Mouse (Mus musculus) forebrain, embryonic 11.5 days (tissue): ENCODE results near the gene Gan. TPM values are rescaled to one million over a fixed set of nuclear protein-coding genes. Genes with fewer than 3 reads are reported as not detected.

ENCODE experiments used
- ATAC-seq: fragments of 200-750 bp; cut with Nextera tagmentation; replicated peaks from 2 replicates; pipeline ENCODE4 v1.8.0; 2017; ENCODE audit warnings: moderate TSS enrichment; ENCODE audit not compliant: low FRiP score
- DNase-seq: peaks from one replicate; pipeline ENCODE4 v3.0.0-alpha.2; 2017; ENCODE audit warnings: low spot score
- H3K27ac ChIP-seq: fragments of 300-500 bp; sonication (generic); 2 replicates; pipeline ENCODE4 v1.5.1; 2014; ENCODE audit warnings: low read depth, low read length
- H3K27me3 ChIP-seq: fragments of 300-500 bp; sonication (generic); 2 replicates; pipeline ENCODE4 v1.6.1; 2014; ENCODE audit warnings: mild to moderate bottlenecking, low read length, mixed read lengths; ENCODE audit not compliant: control insufficient read depth, insufficient read depth
- H3K36me3 ChIP-seq: fragments of 300-500 bp; sonication (generic); 2 replicates; pipeline ENCODE4 v1.6.1; 2014; ENCODE audit warnings: mild to moderate bottlenecking, low read length, moderate library complexity, mixed read lengths; ENCODE audit not compliant: control insufficient read depth, insufficient read depth
- H3K4me1 ChIP-seq: fragments of 300-500 bp; sonication (generic); replicated peaks from 2 replicates; pipeline ENCODE4 v1.6.1; 2014; ENCODE audit warnings: low read length, mixed read lengths; ENCODE audit not compliant: control insufficient read depth, insufficient read depth
- H3K4me2 ChIP-seq: fragments of 300-500 bp; sonication (generic); 2 replicates; pipeline ENCODE4 v1.6.1; 2014; ENCODE audit warnings: low read depth, mild to moderate bottlenecking, low read length, moderate library complexity, mixed read lengths; ENCODE audit not compliant: severe bottlenecking
- H3K4me3 ChIP-seq: fragments of 300-500 bp; sonication (generic); 2 replicates; pipeline ENCODE4 v1.5.1; 2014; ENCODE audit warnings: low read depth, low read length
- H3K9ac ChIP-seq: fragments of 300-500 bp; sonication (generic); 2 replicates; pipeline ENCODE4 v1.6.1; 2014; ENCODE audit warnings: low read length
- H3K9me3 ChIP-seq: fragments of 300-500 bp; sonication (generic); 2 replicates; pipeline ENCODE4 v1.6.1; 2016; ENCODE audit warnings: low read length, mixed read lengths; ENCODE audit not compliant: control insufficient read depth
- WGBS: fragments of 180-500 bp; shearing (Covaris S2); extraction: QIAGEN DNeasy Blood & Tissue Kit; methylation state at CpG from one replicate; pipeline ENCODE4 v1.1.7; 2014; 5-methylcytosine and 5-hydroxymethylcytosine counted together
- polyA plus RNA-seq: library from polyadenylated mRNA; unstranded; fragments of >200 nt; fragmentation: Nextera tagmentation; extraction: Ambion mirVana; gene quantifications from 2 replicates; pipeline ENCODE4 v1.2.1, GENCODE M21; 2014

The Gan gene
- polyA plus RNA-seq, 1 experiment from 2014 or later = 3.4 TPM

DNA sequence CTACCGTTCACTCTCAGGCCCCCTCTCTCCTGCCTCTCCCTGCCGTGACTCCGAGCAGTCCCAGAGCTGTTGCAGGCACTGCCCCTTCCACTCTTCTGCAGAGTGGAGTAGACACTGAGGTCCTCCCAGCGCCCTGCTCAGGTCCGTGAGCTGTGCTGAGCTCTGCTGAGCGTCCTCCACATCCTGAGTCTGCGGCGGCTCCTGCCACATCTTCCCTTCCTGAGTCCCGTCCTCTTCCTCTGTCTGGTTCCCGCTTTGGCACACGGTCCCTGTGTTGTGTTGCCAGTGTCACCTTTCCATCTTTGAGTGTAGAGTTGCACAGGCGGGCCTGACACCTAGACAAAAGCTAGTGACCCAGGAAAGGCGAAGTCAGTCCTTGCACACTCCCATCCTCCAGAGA lies 42.4 kb downstream of the Gan start:
- DNase-seq = no peak
- H3K36me3 ChIP-seq = no peaks in the 10 kb centered on the region; the same call in 1 of the 2 replicates
- no peak for ATAC-seq
- no peaks in the 10 kb centered on the region for H3K27me3 ChIP-seq
- H3K4me1 ChIP-seq = no peaks in the 10 kb centered on the region
- H3K9ac ChIP-seq = no peak overlapping the region
- no peak overlapping the region for H3K4me3 ChIP-seq
- H3K9me3 ChIP-seq = no peaks in the 10 kb centered on the region
- H3K27ac ChIP-seq = no peak overlapping the region
- no peak overlapping the region for H3K4me2 ChIP-seq
- 79% methylated on average over 13 of the region's 13 CpGs for WGBS

DNA sequence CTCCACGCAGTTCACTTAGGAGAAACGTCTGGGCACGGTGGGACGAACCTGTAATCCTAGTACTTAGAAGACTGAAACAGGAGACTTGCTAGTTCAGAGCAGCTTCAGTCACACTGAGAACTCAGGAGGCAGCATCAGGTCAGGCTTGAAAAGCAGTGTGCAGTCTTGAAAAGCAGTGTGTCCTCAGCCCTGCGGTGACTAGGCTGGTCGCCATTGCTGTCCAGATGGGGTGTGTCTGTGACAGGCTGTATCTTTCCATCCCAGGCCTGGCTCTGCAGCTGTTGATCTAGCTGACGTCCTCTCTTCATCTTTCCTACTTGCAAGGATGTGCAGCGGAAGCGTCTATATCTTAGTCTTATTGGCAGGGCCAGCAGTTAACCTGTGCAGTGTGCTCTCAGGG lies 42.9 kb downstream of the Gan start:
- 89% methylated on average over 9 of the region's 9 CpGs for WGBS
- Histone ChIP-seq H3K36me3 (no peaks in the 10 kb centered on the region; the same call in 1 of the 2 replicates), H3K4me3 (no peak overlapping the region)

DNA sequence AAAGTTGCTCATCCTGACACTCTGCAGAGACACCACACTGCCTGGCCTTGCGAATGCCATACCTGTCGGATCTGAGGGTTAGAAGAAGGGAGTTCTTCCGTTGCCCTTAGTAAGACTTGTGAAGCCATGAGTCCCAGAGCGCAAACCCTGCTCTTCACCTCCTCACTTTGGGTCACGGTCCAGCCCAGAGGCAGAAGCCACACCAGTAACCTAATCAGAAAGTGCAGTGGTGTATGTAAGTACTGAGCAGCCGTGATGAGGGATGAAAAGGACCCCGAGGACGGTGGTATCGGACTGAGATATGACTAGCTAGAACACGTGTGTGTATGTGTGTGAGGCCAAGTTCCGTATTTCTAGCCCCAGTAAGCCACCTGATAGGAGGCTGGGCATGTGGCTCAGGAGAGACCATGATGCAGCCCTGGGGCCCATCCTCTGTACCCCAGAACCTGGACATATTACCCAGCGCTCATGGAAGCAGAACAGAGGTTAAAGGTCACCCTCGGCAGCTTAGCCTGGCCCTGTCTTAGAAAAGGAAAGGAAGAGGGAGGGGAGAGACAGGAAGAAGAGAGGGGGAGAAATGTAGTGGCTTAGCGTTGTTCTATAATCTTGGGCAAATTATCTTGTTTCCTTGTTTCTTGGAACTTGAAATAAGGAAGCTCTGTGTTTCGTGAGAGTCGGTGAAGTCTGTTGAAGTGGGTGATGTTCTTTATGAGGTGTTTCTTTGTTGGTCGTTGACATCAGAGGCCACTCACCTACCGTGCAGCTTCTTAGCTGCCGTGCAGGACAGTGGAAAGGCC lies 43.5 kb downstream of the Gan start:
- H3K9me3 ChIP-seq = no peaks in the 10 kb centered on the region
- WGBS = 83% methylated on average over 19 of the region's 19 CpGs
- no peak overlapping the region for H3K9ac ChIP-seq
- H3K27ac ChIP-seq = no peak overlapping the region
- DNase-seq (no peak), ATAC-seq (no peak)
- H3K36me3 ChIP-seq = no peaks in the 10 kb centered on the region; the same call in 1 of the 2 replicates
- H3K4me3 ChIP-seq = no peak overlapping the region
- no peaks in the 10 kb centered on the region for H3K4me1 ChIP-seq
- H3K27me3 ChIP-seq = no peaks in the 10 kb centered on the region
- H3K4me2 ChIP-seq = no peak overlapping the region

More for the DNA sequence above, 42.9 kb downstream of the Gan start:
- H3K4me1 ChIP-seq = no peaks in the 10 kb centered on the region
- DNase-seq (no peak), ATAC-seq (no peak)
- no peak overlapping the region for H3K27ac ChIP-seq
- no peak overlapping the region for H3K4me2 ChIP-seq
- no peak overlapping the region for H3K9ac ChIP-seq
- no peaks in the 10 kb centered on the region for H3K9me3 ChIP-seq
- no peaks in the 10 kb centered on the region for H3K27me3 ChIP-seq

DNA sequence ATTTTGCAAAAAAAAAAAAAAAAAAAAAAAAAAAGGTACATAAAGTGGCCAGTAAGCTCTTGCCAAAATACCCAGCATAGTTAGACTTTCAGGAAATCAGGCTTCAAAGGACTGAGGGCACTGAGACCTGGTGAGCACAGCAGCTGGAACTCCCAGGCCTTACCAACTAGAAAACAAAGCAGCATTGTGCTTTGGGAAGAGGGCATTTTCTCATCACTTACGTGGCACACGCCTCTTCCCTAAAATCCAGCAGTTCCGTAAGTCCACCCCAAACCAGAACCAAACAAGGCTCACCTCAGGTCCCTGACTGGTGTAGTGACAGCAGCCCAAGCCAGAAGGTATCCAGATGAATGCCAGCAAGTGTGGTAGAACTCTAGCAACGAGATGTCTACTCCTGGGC lies 45.1 kb downstream of the Gan start:
- Histone ChIP-seq H3K4me1 (no peaks in the 10 kb centered on the region), H3K27me3 (no peaks in the 10 kb centered on the region), H3K4me3 (no peak overlapping the region), H3K9ac (no peak overlapping the region), H3K4me2 (no peak overlapping the region), H3K36me3 (no peaks in the 10 kb centered on the region; the same call in 1 of the 2 replicates), H3K27ac (no peak overlapping the region), H3K9me3 (no peaks in the 10 kb centered on the region)
- DNase-seq (no peak), ATAC-seq (no peak)
- WGBS = 92% methylated on average over 4 of the region's 4 CpGs

DNA sequence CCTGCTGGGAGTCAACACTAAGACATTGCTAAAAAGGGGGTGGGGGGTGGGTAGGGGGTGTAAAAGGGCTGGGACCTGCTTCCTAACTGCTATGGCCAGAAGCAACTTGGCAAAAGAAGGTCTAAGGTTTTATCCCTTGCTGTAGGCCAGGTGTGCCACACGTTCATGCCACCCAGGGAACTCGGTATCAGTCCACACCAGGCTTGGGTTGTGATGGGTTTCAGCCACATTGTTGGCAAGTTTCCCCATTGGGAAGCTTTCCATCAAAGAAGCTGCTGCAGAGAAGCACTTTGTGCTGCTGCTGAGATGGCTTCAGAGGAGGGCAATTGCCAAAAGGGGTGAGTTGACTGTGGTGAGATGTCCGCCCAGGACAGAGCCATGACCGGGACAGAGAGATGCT lies 47.9 kb downstream of the Gan start:
- no peak overlapping the region for H3K4me2 ChIP-seq
- no peaks in the 10 kb centered on the region for H3K4me1 ChIP-seq
- no peak overlapping the region for H3K4me3 ChIP-seq
- DNase-seq (no peak), ATAC-seq (no peak)
- H3K27me3 ChIP-seq = no peaks in the 10 kb centered on the region
- no peaks in the 10 kb centered on the region; the same call in 1 of the 2 replicates for H3K36me3 ChIP-seq
- no peak overlapping the region for H3K27ac ChIP-seq
- no peaks in the 10 kb centered on the region for H3K9me3 ChIP-seq
- no peak overlapping the region for H3K9ac ChIP-seq
- WGBS = 94% methylated on average over 4 of the region's 4 CpGs

DNA sequence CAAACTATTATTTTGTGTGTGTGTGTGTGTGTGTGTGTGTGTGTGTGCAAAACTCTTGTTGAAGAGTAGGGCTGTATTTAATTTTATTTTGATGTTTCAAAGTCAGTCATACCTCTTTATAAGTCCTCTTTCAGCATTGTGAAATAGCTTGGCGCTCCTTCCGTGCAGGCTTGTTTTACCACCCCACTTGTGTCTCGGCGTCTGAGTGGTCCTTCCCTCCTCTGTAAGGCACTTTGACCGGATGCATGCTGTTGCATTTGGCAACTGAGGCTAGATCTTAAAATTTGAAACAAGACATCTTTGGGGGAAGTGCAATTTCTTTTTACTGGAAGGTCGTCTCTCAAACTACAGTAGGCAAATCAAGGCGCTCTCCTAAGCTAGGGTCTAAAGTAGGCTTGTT lies 48.7 kb downstream of the Gan start:
- Histone ChIP-seq H3K9me3 (no peaks in the 10 kb centered on the region), H3K27me3 (no peaks in the 10 kb centered on the region), H3K36me3 (no peaks in the 10 kb centered on the region; the same call in 1 of the 2 replicates), H3K4me2 (no peak overlapping the region), H3K9ac (no peak overlapping the region), H3K4me1 (no peaks in the 10 kb centered on the region), H3K27ac (no peak overlapping the region), H3K4me3 (no peak overlapping the region)
- 96% methylated on average over 7 of the region's 7 CpGs for WGBS
- DNase-seq (no peak), ATAC-seq (no peak)

DNA sequence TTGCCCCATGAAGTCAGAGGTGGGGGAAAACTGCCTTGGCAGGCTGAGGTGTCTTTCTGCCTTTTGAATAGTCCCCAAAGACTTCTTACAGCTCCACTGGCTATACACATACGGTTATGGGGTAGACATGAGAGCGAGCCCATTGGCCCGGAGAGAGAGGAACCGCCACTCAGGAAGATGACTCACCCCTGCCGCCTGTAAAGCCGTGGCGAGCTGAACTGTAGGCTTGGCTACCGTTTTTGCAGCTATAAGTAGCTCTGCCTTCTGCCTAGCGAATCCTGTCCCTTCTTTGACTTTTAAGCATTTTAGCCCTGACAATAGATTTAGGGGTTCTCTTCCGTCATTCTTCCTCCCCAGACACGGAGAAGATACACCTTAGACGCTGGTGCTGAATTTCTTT lies 51.2 kb downstream of the Gan start:
- Histone ChIP-seq H3K4me2 (no peak overlapping the region), H3K9ac (no peak overlapping the region), H3K4me1 (no peaks in the 10 kb centered on the region), H3K27me3 (no peaks in the 10 kb centered on the region), H3K9me3 (no peaks in the 10 kb centered on the region), H3K36me3 (no peaks in the 10 kb centered on the region; the same call in 1 of the 2 replicates), H3K27ac (no peak overlapping the region), H3K4me3 (no peak overlapping the region)
- ATAC-seq (no peak), DNase-seq (no peak)
- WGBS = 93% methylated on average over 12 of the region's 12 CpGs

DNA sequence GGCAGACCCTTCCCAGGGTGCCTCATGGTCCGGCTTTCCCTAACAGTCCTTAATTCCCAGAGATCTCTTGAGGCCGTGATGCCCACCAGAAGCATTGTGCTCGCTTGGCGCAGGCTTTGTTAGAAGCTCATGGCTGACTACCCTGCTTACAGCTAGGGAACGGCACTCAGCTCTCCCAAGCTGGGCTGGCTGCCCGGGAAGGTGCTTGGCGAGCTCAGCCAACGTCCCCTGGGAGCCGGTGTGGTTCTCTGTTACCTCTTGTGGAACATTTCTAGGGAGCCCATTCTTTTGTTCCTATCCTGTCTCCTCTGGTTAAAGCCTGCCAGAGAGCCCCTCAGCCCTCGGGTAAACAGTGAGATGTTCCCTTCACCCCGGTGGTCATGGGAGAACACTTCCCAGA lies 54.2 kb downstream of the Gan start:
- Histone ChIP-seq H3K27ac (no peak overlapping the region), H3K4me1 (no peaks in the 10 kb centered on the region), H3K36me3 (no peaks in the 10 kb centered on the region), H3K4me3 (no peak overlapping the region), H3K27me3 (no peaks in the 10 kb centered on the region), H3K9ac (no peak overlapping the region), H3K4me2 (no peak overlapping the region), H3K9me3 (no peaks in the 10 kb centered on the region)
- no peak for DNase-seq
- no peak for ATAC-seq
- 90% methylated on average over 11 of the region's 11 CpGs for WGBS

DNA sequence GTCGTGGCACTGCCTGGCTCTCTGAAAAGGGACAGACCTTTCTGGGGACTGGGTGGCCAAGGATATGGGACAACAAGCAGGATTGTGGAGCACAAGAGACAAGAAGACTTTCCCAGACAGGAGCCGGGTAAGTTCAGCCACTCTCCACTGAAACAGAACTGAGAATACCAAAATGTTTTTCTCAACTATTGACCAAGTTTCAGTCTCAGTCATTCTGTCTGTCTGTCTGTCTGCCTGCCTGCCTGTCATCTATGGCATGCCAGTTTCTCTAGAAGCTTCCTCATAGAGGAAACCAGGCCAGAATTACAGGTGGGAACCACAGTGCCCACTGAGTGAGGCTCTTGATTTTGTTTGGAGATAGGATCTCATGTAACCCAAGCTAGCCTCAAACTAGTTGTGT lies 59.8 kb downstream of the Gan start:
- Histone ChIP-seq H3K4me2 (no peak overlapping the region), H3K4me3 (no peak overlapping the region), H3K4me1 (no peaks in the 10 kb centered on the region), H3K9ac (no peak overlapping the region), H3K9me3 (no peaks in the 10 kb centered on the region), H3K27me3 (no peaks in the 10 kb centered on the region), H3K36me3 (no peaks in the 10 kb centered on the region), H3K27ac (no peak overlapping the region)
- ATAC-seq (no peak), DNase-seq (no peak)
- 92% methylated on average over 2 of the region's 2 CpGs for WGBS
